Mouse (Mus musculus) cerebellum, adult 18-20 months (tissue): ENCODE results near the gene Snai1.

Experiments
- DNase-seq, 2 experiments: peaks; one replicate each; pipeline ENCODE4 v3.0.0; 2021

The Snai1 gene

DNA sequence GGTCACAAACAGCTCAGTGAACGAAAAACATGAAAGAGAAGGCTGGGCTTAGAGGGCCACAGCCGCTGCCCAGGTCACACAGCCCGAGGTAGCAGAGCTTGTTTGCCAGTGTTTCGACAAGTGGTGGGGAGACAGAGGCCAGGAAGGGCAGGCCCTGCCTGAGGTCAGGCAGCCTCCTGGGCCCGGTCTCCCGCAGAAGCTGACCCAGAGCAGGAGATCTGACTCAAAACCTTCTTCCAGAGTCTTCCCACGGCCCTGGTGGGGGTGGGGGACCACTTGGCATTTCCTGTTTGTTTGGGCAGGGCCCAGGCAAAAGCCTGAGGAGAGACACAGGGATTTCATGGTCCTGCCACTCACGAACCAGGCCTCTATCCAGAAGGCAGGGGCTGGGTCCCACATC, 48.0 kb downstream of the Snai1 start:
- DNase-seq = no peak

DNA sequence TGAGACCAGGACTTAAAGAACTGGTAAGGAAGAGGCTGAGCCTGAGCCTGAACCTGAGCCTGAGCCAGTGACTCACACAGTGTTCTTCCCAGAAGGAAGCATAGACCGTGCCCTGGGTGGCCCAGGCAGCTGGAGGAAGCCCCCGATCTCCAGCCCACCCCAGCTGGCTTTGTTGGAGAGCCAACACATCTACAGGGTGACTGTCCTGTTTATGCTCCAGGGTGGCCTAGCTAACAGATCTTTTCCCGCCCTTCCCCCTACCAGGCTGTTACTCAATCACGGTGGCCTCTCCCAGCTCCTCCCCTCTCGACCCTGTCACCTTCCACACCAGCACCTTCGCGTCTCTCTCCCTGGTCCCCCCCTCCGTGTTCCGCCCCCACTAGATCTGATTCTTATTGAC, 49.0 kb downstream of the Snai1 start:
- DNase-seq = no peak

DNA sequence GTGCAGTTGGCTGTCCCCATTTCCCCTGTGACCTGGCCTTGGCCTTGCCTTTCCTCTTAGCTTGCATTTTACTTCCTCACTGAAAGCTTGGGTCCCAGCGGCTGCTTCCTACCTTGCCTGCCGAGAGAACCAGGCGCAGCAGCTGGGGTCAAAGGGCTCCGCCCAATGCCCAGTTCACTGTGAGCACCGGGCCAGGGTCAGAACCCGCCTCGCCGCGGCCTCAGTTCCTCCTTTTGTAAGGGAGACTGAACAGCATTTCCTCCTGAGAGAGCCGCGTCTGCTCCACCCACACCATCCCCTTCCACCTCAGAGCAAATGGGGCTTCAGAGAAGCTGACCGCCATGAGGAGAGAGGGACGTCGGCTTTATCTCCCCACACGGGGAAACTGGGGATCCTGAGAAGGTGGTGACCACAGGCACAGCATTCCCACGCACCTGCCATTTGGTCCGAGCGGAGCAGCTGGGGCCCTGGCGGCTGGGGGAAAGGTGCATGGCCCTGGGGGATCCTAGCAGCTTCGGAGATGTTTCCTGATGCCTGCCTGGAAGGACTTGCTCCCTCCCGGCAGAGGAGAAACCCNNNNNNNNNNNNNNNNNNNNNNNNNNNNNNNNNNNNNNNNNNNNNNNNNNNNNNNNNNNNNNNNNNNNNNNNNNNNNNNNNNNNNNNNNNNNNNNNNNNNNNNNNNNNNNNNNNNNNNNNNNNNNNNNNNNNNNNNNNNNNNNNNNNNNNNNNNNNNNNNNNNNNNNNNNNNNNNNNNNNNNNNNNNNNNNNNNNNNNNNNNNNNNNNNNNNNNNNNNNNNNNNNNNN, 51.0 kb downstream of the Snai1 start:
- DNase-seq = no peak
